Mouse (Mus musculus): ENCODE results near the gene Pknox2. TPM values are rescaled to one million over a fixed set of nuclear protein-coding genes. Genes with fewer than 3 reads are reported as not detected.

The Pknox2 gene
- polyA plus RNA-seq, 1 experiment, result not detected

GRCm38 (mm10) chr9:36964230-36964629 lies 183.0 kb downstream of the Pknox2 start:
- TF ChIP-seq POLR2A (IDR thresholded peaks at IDR 0.05; ENCODE audit: borderline replicate concordance, low read depth, low read length), result no peak
- TF ChIP-seq CTCF (IDR thresholded peaks at IDR 0.05; ENCODE audit: low read depth, low read length), result no peak

GRCm38 (mm10) chr9:36963512-36963911 lies 183.7 kb downstream of the Pknox2 start:
- no peak overlapping the region for H3K4me3 ChIP-seq (ENCODE audit: insufficient read depth, low read length)
- no peaks in the 10 kb centered on the region for H3K4me1 ChIP-seq (ENCODE audit: control insufficient read depth, insufficient read depth, low read length)
- TF ChIP-seq CTCF (IDR thresholded peaks at IDR 0.05; ENCODE audit: low read depth, low read length), result no peak
- no peak for TF ChIP-seq POLR2A (IDR thresholded peaks at IDR 0.05; ENCODE audit: borderline replicate concordance, low read depth, low read length)
- no peak overlapping the region for H3K27ac ChIP-seq (ENCODE audit: insufficient read depth, low read depth, low read length)

More at GRCm38 (mm10) chr9:36964230-36964629, 183.0 kb downstream of the Pknox2 start:
- Histone ChIP-seq H3K4me3 (ENCODE audit: insufficient read depth, low read length) (no peak overlapping the region), H3K27ac (ENCODE audit: insufficient read depth, low read depth, low read length) (no peak overlapping the region), H3K4me1 (ENCODE audit: control insufficient read depth, insufficient read depth, low read length) (no peaks in the 10 kb centered on the region)

DNA sequence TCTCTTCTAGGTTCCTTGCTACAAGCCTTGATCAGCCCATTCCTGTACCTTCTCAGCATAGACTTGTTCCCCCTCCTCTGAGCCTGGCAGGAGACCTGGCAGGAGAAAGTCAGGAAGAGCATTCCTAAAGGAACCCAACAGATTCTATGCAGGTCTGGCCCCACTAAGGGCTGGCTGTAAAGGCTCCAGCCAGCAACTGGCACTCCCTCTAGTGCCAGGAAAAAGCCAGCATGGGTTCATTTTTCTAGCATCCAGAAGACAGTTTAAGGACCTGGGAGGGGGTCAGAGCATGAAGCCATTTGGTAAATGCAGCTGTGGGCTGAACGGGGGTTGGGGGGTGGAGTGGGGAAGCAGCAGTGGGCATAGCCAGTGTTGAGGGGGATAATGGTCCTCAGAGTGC lies 185.3 kb downstream of the Pknox2 start:
- no peak for TF ChIP-seq POLR2A (IDR thresholded peaks at IDR 0.05; ENCODE audit: borderline replicate concordance, low read depth, low read length)
- TF ChIP-seq CTCF (IDR thresholded peaks at IDR 0.05; ENCODE audit: low read depth, low read length), result no peak
- Histone ChIP-seq H3K27ac (ENCODE audit: insufficient read depth, low read depth, low read length) (no peak overlapping the region), H3K4me1 (ENCODE audit: control insufficient read depth, insufficient read depth, low read length) (no peaks in the 10 kb centered on the region), H3K4me3 (ENCODE audit: insufficient read depth, low read length) (no peak overlapping the region)

GRCm38 (mm10) chr9:36961153-36961552 lies 186.1 kb downstream of the Pknox2 start:
- Histone ChIP-seq H3K27ac (ENCODE audit: insufficient read depth, low read depth, low read length) (no peak overlapping the region), H3K4me1 (ENCODE audit: control insufficient read depth, insufficient read depth, low read length) (no peaks in the 10 kb centered on the region), H3K4me3 (ENCODE audit: insufficient read depth, low read length) (no peak overlapping the region)
- TF ChIP-seq POLR2A (IDR thresholded peaks at IDR 0.05; ENCODE audit: borderline replicate concordance, low read depth, low read length) (no peak), CTCF (IDR thresholded peaks at IDR 0.05; ENCODE audit: low read depth, low read length) (no peak)

- no peak for TF ChIP-seq CTCF (IDR thresholded peaks at IDR 0.05; ENCODE audit: low read depth, low read length)
- TF ChIP-seq POLR2A (IDR thresholded peaks at IDR 0.05; ENCODE audit: borderline replicate concordance, low read depth, low read length), result no peak
- Histone ChIP-seq H3K27ac (ENCODE audit: insufficient read depth, low read depth, low read length) (no peak overlapping the region), H3K4me3 (ENCODE audit: insufficient read depth, low read length) (no peak overlapping the region), H3K4me1 (ENCODE audit: control insufficient read depth, insufficient read depth, low read length) (no peaks in the 10 kb centered on the region)
Observed at GRCm38 (mm10) chr9:36951133-36951484, 196.1 kb downstream of the Pknox2 start.

DNA sequence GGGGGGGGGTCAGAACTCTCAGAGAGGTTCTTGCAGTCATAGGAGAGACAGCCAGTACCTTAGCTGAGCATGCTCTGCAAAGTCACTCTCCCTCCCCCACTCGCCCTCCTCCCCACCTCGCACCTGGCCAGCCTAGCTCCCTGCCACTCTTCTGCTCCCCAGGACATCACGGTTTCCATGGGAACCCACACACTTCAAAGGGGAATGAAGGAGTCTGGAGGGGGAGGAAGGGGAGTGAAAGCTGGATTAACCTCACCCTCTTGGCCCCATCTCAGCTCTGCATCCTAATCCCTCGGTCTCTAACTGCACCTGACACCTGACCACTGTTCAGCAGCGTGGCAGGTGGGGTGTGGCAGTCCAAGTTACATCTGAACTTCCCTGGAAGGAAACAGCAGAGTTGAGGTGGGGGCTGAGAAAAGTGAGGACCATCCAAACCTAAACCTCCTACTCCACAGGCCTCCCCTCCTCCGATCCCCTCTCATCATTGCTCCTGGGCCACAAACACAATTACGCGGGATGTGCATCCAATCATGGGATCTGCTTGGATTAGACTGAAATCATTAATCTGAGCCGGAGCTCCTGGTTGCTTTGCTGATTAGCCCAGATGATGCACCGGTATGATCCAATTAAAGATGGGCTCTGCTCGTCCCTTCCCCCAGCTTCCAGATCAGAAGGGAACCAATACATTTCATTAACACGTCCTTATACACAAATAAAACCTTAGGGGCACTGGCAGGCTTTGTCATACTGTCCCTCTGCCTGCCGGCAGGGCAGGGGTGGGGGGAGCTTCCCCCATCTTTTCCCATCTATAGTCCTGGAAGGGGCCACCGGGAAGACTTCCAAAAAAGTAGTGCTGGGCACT lies 196.7 kb downstream of the Pknox2 start:
- Histone ChIP-seq H3K4me3 (ENCODE audit: insufficient read depth, low read length) (no peak overlapping the region), H3K4me1 (ENCODE audit: control insufficient read depth, insufficient read depth, low read length) (no peaks in the 10 kb centered on the region), H3K27ac (ENCODE audit: insufficient read depth, low read depth, low read length) (no peak overlapping the region)
- no peak for TF ChIP-seq POLR2A (IDR thresholded peaks at IDR 0.05; ENCODE audit: borderline replicate concordance, low read depth, low read length)
- TF ChIP-seq CTCF (IDR thresholded peaks at IDR 0.05; ENCODE audit: low read depth, low read length), result no peak

GRCm38 (mm10) chr9:36948181-36948580 lies 199.0 kb downstream of the Pknox2 start:
- no peak for TF ChIP-seq CTCF (IDR thresholded peaks at IDR 0.05; ENCODE audit: low read depth, low read length)
- no peak for TF ChIP-seq POLR2A (IDR thresholded peaks at IDR 0.05; ENCODE audit: borderline replicate concordance, low read depth, low read length)
- Histone ChIP-seq H3K4me3 (ENCODE audit: insufficient read depth, low read length) (no peak overlapping the region), H3K4me1 (ENCODE audit: control insufficient read depth, insufficient read depth, low read length) (no peaks in the 10 kb centered on the region), H3K27ac (ENCODE audit: insufficient read depth, low read depth, low read length) (no peak overlapping the region)

DNA sequence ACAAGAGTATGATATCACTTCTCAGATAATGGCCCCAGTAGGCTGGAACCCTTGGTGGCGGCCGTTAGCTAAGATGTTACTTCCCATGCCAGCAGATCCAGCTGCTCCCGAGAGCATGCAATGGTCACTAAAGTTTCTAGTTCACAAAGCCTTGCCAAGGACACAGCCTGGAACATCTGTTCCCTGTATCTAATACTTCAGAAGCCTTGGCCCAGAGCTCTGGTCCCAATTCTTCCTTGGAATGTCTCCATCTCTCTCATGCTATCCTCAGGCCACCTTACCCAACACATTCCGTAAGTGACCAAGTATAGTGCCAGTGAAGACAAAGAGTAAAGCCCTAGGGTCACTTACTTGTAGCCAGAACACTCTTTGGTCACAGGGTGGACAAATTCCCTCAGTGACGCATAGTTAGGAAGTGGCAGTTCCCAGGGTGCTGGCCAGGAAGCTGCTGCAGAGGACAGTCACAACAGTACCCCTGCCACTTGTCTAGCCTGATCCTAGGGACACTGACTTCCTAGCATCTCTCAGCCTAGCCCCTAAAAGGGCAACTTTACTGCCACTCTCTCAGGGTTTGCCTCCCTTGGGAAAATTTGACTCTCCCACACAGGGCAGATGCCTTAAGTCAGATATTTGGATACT lies 200.0 kb downstream of the Pknox2 start:
- Histone ChIP-seq H3K27ac (ENCODE audit: insufficient read depth, low read depth, low read length) (no peak overlapping the region), H3K4me3 (ENCODE audit: insufficient read depth, low read length) (no peak overlapping the region), H3K4me1 (ENCODE audit: control insufficient read depth, insufficient read depth, low read length) (no peaks in the 10 kb centered on the region)
- no peak for TF ChIP-seq POLR2A (IDR thresholded peaks at IDR 0.05; ENCODE audit: borderline replicate concordance, low read depth, low read length)
- TF ChIP-seq CTCF (IDR thresholded peaks at IDR 0.05; ENCODE audit: low read depth, low read length), result no peak

- Histone ChIP-seq H3K4me3 (ENCODE audit: insufficient read depth, low read length) (no peak overlapping the region), H3K4me1 (ENCODE audit: control insufficient read depth, insufficient read depth, low read length) (no peaks in the 10 kb centered on the region), H3K27ac (ENCODE audit: insufficient read depth, low read depth, low read length) (no peak overlapping the region)
- TF ChIP-seq POLR2A (IDR thresholded peaks at IDR 0.05; ENCODE audit: borderline replicate concordance, low read depth, low read length), result no peak
- TF ChIP-seq CTCF (IDR thresholded peaks at IDR 0.05; ENCODE audit: low read depth, low read length), result no peak
Observed at GRCm38 (mm10) chr9:36944843-36945242, 202.4 kb downstream of the Pknox2 start.

- H3K4me1 ChIP-seq (ENCODE audit: control insufficient read depth, insufficient read depth, low read length), result no peaks in the 10 kb centered on the region
- no peak overlapping the region for H3K4me3 ChIP-seq (ENCODE audit: insufficient read depth, low read length)
- TF ChIP-seq CTCF (IDR thresholded peaks at IDR 0.05; ENCODE audit: low read depth, low read length) (no peak), POLR2A (IDR thresholded peaks at IDR 0.05; ENCODE audit: borderline replicate concordance, low read depth, low read length) (no peak)
- no peak overlapping the region for H3K27ac ChIP-seq (ENCODE audit: insufficient read depth, low read depth, low read length)
Observed at GRCm38 (mm10) chr9:36942561-36942960, 204.6 kb downstream of the Pknox2 start.

Measured in bone marrow macrophage, adult 2 months (primary cell).